Mouse (Mus musculus) C2C12 (cell line): ENCODE results near the gene AF366264. TPM values are rescaled to one million over a fixed set of nuclear protein-coding genes. Genes with fewer than 3 reads are reported as not detected.

ENCODE experiments used
- H3K27me3 ChIP-seq: one replicate; pipeline ENCODE4 v1.6.1; 2011; ENCODE audit not compliant: control insufficient read depth, insufficient read depth, insufficient read length
- H3K36me3 ChIP-seq: one replicate; pipeline ENCODE4 v1.6.1; 2011; ENCODE audit not compliant: control insufficient read depth, insufficient read depth
- H3K4me3 ChIP-seq: one replicate; pipeline ENCODE4 v1.5.1; 2011; ENCODE audit warnings: mild to moderate bottlenecking, control low read depth; ENCODE audit not compliant: poor library complexity, insufficient read depth, severe bottlenecking
- H3K79me2 ChIP-seq: one replicate; pipeline ENCODE4 v1.6.1; 2011; ENCODE audit not compliant: control insufficient read depth, insufficient read depth
- H3K79me3 ChIP-seq: one replicate; pipeline ENCODE4 v1.6.1; 2011; ENCODE audit warnings: low read depth, control low read depth
- H3ac ChIP-seq: one replicate; pipeline ENCODE3; 2011; ENCODE audit warnings: low read depth; ENCODE audit not compliant: control insufficient read depth, insufficient read length
- CEBPB ChIP-seq: IDR thresholded peaks from one replicate; pipeline ENCODE4 v1.6.1; 2011; ENCODE audit warnings: low read depth, mild to moderate bottlenecking, control low read depth, moderate library complexity
- CTCF ChIP-seq: IDR thresholded peaks from one replicate; pipeline ENCODE4 v1.5.1; 2011; ENCODE audit not compliant: control insufficient read depth, insufficient read depth, insufficient read length
- FOSL1 ChIP-seq: IDR thresholded peaks from one replicate; pipeline ENCODE4 v1.8.0; 2011; ENCODE audit warnings: mild to moderate bottlenecking, low read length; ENCODE audit not compliant: poor library complexity, insufficient read depth, severe bottlenecking
- MAX ChIP-seq: IDR thresholded peaks from one replicate; pipeline ENCODE4 v1.6.1; 2011; ENCODE audit warnings: mild to moderate bottlenecking, control low read depth
- MYOD1 ChIP-seq: IDR thresholded peaks from one replicate; pipeline ENCODE4 v1.6.1; 2011; ENCODE audit warnings: low read depth; ENCODE audit not compliant: control insufficient read depth, insufficient read length
- MYOG ChIP-seq: IDR thresholded peaks from one replicate; pipeline ENCODE4 v1.6.1; 2011; ENCODE audit not compliant: control insufficient read depth, insufficient read length; ENCODE audit errors: extremely low read depth
- USF1 ChIP-seq: IDR thresholded peaks from one replicate; pipeline ENCODE4 v1.6.1; 2011; ENCODE audit warnings: low read depth, mild to moderate bottlenecking, control low read depth, moderate library complexity
- polyA plus RNA-seq: library from polyadenylated mRNA; unstranded; fragments of >200 nt; fragmentation: generic; extraction: Trizol; gene quantifications from one replicate; pipeline ENCODE4 v1.2.1, GENCODE M21; 2012; ENCODE audit warnings: missing spikeins

The AF366264 gene
- polyA plus RNA-seq, 1 experiment = not detected

DNA sequence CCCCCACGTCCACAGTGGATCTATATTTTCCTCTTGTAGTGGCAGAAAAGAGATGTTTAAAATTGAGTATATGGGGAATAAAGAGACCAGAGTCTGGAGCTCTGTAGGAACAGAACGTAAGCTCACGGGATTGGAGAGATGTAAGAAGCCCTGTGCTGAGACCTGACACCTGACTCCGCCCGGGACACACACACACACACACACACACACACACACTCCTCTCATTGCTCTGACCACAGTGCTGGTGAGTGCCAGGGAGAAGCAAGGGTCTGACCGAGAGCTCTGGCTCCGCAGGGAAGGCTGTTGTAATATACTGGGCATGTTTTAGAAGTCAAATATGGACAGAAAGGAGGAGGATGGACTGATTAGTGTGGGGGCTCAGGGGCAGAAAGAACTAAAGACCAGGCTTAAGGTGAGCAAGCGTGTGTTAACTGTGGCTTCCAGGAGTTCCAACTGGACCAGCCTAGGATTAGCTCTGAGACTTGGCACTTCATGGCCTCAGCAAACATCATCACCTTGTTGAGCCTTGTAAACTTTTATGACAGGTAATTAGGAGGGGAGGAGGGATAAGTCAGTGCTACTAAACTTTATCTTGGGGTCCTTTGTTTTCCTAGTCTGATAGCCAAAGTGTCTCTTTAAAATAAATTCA, 45.0 kb downstream of the AF366264 start:
- Histone ChIP-seq H3ac (no peak overlapping the region), H3K36me3 (peaks cover 75% of the 10 kb centered on the region), H3K79me2 (peaks cover 17% of the 10 kb centered on the region), H3K27me3 (no peaks in the 10 kb centered on the region), H3K79me3 (peaks cover 1% of the 10 kb centered on the region), H3K4me3 (no peak overlapping the region)
- TF ChIP-seq MYOD1 = no peak
- TF ChIP-seq CEBPB = no peak
- TF ChIP-seq CTCF = no peak
- TF ChIP-seq MYOG = no peak
- no peak for TF ChIP-seq MAX
- no peak for TF ChIP-seq FOSL1
- TF ChIP-seq USF1 = no peak

DNA sequence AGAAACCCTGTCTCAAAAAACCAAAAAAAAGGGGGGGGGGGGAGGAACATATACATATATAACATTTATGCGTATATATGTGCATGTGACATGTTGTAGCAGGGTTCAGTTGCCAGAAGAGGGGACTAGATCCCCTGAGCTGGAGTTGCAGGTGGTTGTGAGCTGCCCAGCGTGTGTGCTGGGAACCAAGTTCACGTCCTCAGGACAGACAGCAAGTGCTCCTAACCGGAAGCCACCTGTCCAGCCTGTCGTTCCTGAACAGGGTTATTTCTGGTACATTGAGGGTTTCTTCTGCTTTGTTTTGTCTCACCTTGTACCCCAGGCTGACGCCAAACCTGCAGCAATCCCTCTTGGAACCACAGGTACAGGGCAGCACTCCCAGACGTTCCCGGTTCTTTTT, 48.6 kb downstream of the AF366264 start:
- Histone ChIP-seq H3K36me3 (peaks cover 52% of the 10 kb centered on the region), H3K79me2 (peaks cover 38% of the 10 kb centered on the region)
- TF ChIP-seq MYOG (no peak), MYOD1 (no peak), CEBPB (no peak), MAX (no peak), USF1 (no peak), FOSL1 (no peak), CTCF (no peak)

DNA sequence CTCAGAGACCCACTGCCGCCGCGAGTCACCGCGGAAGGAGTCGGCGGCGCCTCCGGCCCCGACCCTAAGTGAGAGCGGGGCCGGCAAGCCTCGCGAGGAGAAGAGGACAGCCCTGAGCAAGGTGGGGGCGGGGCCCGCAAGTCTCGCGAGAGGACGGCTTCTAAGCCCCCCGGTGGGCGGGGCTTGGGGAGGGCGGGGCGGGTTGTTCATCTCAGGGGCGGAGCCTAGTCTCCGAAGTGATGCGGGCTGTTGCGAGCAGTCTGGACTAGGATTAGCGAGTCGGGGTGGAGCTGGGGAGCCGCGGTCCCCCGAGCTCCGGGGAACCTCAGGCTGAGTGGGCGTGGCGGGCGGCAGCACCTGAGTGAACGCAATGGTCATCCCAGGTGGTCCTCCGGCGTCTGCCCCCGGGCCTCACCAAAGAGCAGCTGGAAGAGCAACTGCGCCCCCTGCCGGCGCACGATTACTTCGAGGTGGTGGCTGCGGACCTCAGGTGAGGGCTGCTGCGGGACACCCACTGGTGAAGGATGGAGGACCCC, 52.4 kb downstream of the AF366264 start:
- peaks cover 38% of the 10 kb centered on the region for H3K79me2 ChIP-seq
- peaks cover 10% of the 10 kb centered on the region for H3K79me3 ChIP-seq
- TF ChIP-seq MYOG = no peak
- peak; percentile 84 for TF ChIP-seq CTCF
- H3K4me3 ChIP-seq = peak overlapping the region; percentile 53
- peak overlapping the region; percentile 91 for H3ac ChIP-seq
- H3K36me3 ChIP-seq = peaks cover 42% of the 10 kb centered on the region
- no peaks in the 10 kb centered on the region for H3K27me3 ChIP-seq

More for the DNA sequence above, 48.6 kb downstream of the AF366264 start:
- H3ac ChIP-seq = no peak overlapping the region
- H3K27me3 ChIP-seq = no peaks in the 10 kb centered on the region
- H3K79me3 ChIP-seq = peaks cover 10% of the 10 kb centered on the region
- no peak overlapping the region for H3K4me3 ChIP-seq

DNA sequence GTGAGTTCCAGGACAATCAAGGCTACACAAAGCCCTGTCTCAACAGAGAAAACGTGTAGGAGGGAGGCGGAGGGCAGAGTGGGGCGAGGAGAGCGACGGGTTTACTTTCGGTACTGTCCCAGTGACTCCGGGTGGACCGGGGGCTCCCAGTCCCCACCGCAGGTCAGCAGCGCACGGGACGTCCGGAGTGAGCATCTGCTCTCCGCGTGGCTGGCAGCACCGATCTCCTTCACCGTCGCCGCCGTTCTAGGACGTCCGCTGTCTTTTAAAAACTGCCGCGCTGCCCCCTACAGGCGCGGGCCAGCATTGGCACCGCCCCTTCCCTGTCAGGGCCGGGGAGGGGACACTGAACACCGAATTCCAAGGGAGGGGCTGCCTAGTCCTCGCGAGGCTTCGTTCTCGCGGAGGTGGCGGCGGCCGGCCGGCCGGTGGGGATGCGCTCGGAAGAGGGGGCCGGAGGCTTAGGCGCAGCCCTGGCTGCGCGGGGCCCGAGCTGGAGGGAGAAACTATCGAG, 52.9 kb downstream of the AF366264 start, which contains the start of gene Upf3a:
Gene Upf3a, plus strand, starts transcription at position 366 of the 514 bp plus-strand sequence.
- Histone ChIP-seq H3K36me3 (peaks cover 47% of the 10 kb centered on the region), H3K79me2 (peaks cover 38% of the 10 kb centered on the region)
- TF ChIP-seq FOSL1 (no peak), CEBPB (no peak), MAX (peak; percentile 89), MYOD1 (no peak), MYOG (no peak), USF1 (no peak), CTCF (peak; percentile 52)

More for the DNA sequence above, 52.9 kb downstream of the AF366264 start, which contains the start of gene Upf3a:
- Histone ChIP-seq H3K4me3 (peak within 1 kb of the TSS; percentile 53), H3K27me3 (no peaks in the 10 kb centered on the region), H3ac (peak within 1 kb of the TSS; percentile 98), H3K79me3 (peaks cover 10% of the 10 kb centered on the region)

Other genes with a start within 250 kb of the AF366264 start
- 67.0 TPM for gene Rasa3, start 160.8 kb downstream of the AF366264 start, polyA plus RNA-seq
- not detected for gene Cfap97d2, start 132.5 kb downstream of the AF366264 start, polyA plus RNA-seq
- gene Cdc16, start 80.7 kb downstream of the AF366264 start, polyA plus RNA-seq = 64.0 TPM
- gene Upf3a, start 52.8 kb downstream of the AF366264 start, polyA plus RNA-seq = 28.0 TPM
- 15.1 TPM for gene Champ1, start 31.3 kb upstream of the AF366264 start, polyA plus RNA-seq
- 38.7 TPM for gene Coprs, start 51.9 kb upstream of the AF366264 start, polyA plus RNA-seq